Mouse (Mus musculus) midbrain, postnatal 0 days (tissue): ENCODE measurements around the gene Ctcfl. TPM values are rescaled to one million over a fixed set of nuclear protein-coding genes. Genes with fewer than 3 reads are reported as not detected.
"Not testable (repeated sequence)": the region's sequence is repeated elsewhere in the genome, so short reads cannot be mapped to it uniquely, and the experiment has no call there.

Experiments
- ATAC-seq: fragments of 200-750 bp; cut with Nextera tagmentation; 2 replicates; pipeline ENCODE4 v1.8.0; 2017; ENCODE audit warnings: moderate number of reproducible peaks, mild to moderate bottlenecking, moderate TSS enrichment, moderate library complexity; ENCODE audit not compliant: low FRiP score
- DNase-seq: peaks from one replicate; pipeline ENCODE4 v3.0.0-alpha.2; 2015; ENCODE audit warnings: low spot score
- H3K27ac ChIP-seq: fragments of 300-500 bp; sonication (generic); 2 replicates; pipeline ENCODE4 v1.5.1; 2014; ENCODE audit warnings: low read depth, mild to moderate bottlenecking, low read length, mixed read lengths
- H3K27me3 ChIP-seq: fragments of 300-500 bp; sonication (generic); 2 replicates; pipeline ENCODE4 v1.6.1; 2014; ENCODE audit warnings: low read length, control low read depth, mixed read lengths; ENCODE audit not compliant: insufficient read depth
- H3K36me3 ChIP-seq: fragments of 300-500 bp; sonication (generic); 2 replicates; pipeline ENCODE4 v1.6.1; 2014; ENCODE audit warnings: low read length, control low read depth, mixed read lengths; ENCODE audit not compliant: insufficient read depth
- H3K4me1 ChIP-seq: fragments of 300-500 bp; sonication (generic); 2 replicates; pipeline ENCODE4 v1.6.1; 2014; ENCODE audit warnings: mild to moderate bottlenecking, control low read depth, antibody characterized with exemption, low read length, mixed read lengths; ENCODE audit not compliant: insufficient read depth
- H3K4me2 ChIP-seq: fragments of 300-500 bp; sonication (generic); 2 replicates; pipeline ENCODE4 v1.6.1; 2014; ENCODE audit warnings: low read depth, mild to moderate bottlenecking, low read length, mixed read lengths; ENCODE audit not compliant: poor library complexity, severe bottlenecking
- H3K4me3 ChIP-seq: fragments of 300-500 bp; sonication (generic); 2 replicates; pipeline ENCODE4 v1.5.1; 2014; ENCODE audit warnings: low read depth, mild to moderate bottlenecking, low read length, moderate library complexity
- H3K9ac ChIP-seq: fragments of 300-500 bp; sonication (generic); replicated peaks from 2 replicates; pipeline ENCODE4 v1.6.1; 2014; ENCODE audit warnings: mild to moderate bottlenecking, low read length, moderate library complexity, mixed read lengths; ENCODE audit not compliant: poor library complexity, severe bottlenecking
- H3K9me3 ChIP-seq: fragments of 300-500 bp; sonication (generic); 2 replicates; pipeline ENCODE4 v1.6.1; 2016; ENCODE audit warnings: low read length, control low read depth
- CTCF ChIP-seq: IDR thresholded peaks from 2 replicates; pipeline ENCODE4 v1.5.1; 2016; ENCODE audit warnings: antibody characterized with exemption, mild to moderate bottlenecking
- WGBS: fragments of 180-500 bp; shearing (Covaris S2); extraction: QIAGEN DNeasy Blood & Tissue Kit; methylation state at CpG from one replicate; pipeline ENCODE4 v1.1.7; 2014; 5-methylcytosine and 5-hydroxymethylcytosine counted together
- polyA plus RNA-seq: library from polyadenylated mRNA; unstranded; fragments of >200 nt; fragmentation: Nextera tagmentation; extraction: Ambion mirVana; gene quantifications from 2 replicates; pipeline ENCODE4 v1.2.1, GENCODE M21; 2015
- total RNA-seq: library from RNA; depleted of rRNA; stranded (reverse); fragments of >200 nt; gene quantifications from 2 replicates; pipeline ENCODE4 v1.2.3, GENCODE M21; 2014

Gene Ctcfl
- total and polyA plus RNA-seq, 2 experiments from 2014 or later = not detected

GRCm38 (mm10) chr2:173132794-173133300 lies 13.5 kb upstream of the Ctcfl start:
- H3K4me2 ChIP-seq = no peak overlapping the region
- no peaks in the 10 kb centered on the region for H3K36me3 ChIP-seq
- DNase-seq = no peak
- no peak overlapping the region for H3K9ac ChIP-seq
- H3K4me3 ChIP-seq = no peak overlapping the region
- 66% methylated on average over 8 of the region's 8 CpGs for WGBS
- no peaks in the 10 kb centered on the region for H3K9me3 ChIP-seq
- no peaks in the 10 kb centered on the region for H3K4me1 ChIP-seq
- no peak for ATAC-seq
- H3K27ac ChIP-seq = no peak overlapping the region
- no peak for TF ChIP-seq CTCF
- no peaks in the 10 kb centered on the region for H3K27me3 ChIP-seq

- DNase-seq (no peak), ATAC-seq (no peak)
- no peaks in the 10 kb centered on the region for H3K36me3 ChIP-seq
- TF ChIP-seq CTCF = no peak
- no peak overlapping the region for H3K4me2 ChIP-seq
- no peaks in the 10 kb centered on the region for H3K4me1 ChIP-seq
- no peak overlapping the region for H3K27ac ChIP-seq
- WGBS = 72% methylated on average over 13 of the region's 13 CpGs
- no peaks in the 10 kb centered on the region for H3K9me3 ChIP-seq
- no peak overlapping the region for H3K9ac ChIP-seq
- H3K27me3 ChIP-seq = no peaks in the 10 kb centered on the region
- H3K4me3 ChIP-seq = no peak overlapping the region
These were observed 12.9 kb upstream of the Ctcfl start for GRCm38 (mm10) chr2:173132262-173132661.

- WGBS = 85% methylated on average over 2 of the region's 2 CpGs
- H3K9me3 ChIP-seq = no peaks in the 10 kb centered on the region
These were observed 9.8 kb upstream of the Ctcfl start for GRCm38 (mm10) chr2:173129111-173129510.

GRCm38 (mm10) chr2:173126386-173126785 lies 7.1 kb upstream of the Ctcfl start:
- Histone ChIP-seq H3K4me2 (no peak overlapping the region), H3K9me3 (no peaks in the 10 kb centered on the region), H3K27ac (no peak overlapping the region), H3K36me3 (no peaks in the 10 kb centered on the region), H3K4me3 (no peak overlapping the region), H3K4me1 (no peaks in the 10 kb centered on the region), H3K27me3 (no peaks in the 10 kb centered on the region), H3K9ac (no peak overlapping the region)
- DNase-seq = no peak
- no peak for TF ChIP-seq CTCF
- WGBS = 83% methylated on average over 4 of the region's 4 CpGs
- no peak for ATAC-seq

More at GRCm38 (mm10) chr2:173129111-173129510, 9.8 kb upstream of the Ctcfl start:
- ATAC-seq (no peak), DNase-seq (no peak)
- no peak overlapping the region for H3K4me3 ChIP-seq
- no peak overlapping the region for H3K4me2 ChIP-seq
- H3K4me1 ChIP-seq = no peaks in the 10 kb centered on the region
- no peak overlapping the region for H3K27ac ChIP-seq
- no peak overlapping the region for H3K9ac ChIP-seq
- H3K27me3 ChIP-seq = no peaks in the 10 kb centered on the region
- no peak for TF ChIP-seq CTCF
- no peaks in the 10 kb centered on the region for H3K36me3 ChIP-seq

- H3K9me3 ChIP-seq = no peaks in the 10 kb centered on the region
- H3K27ac ChIP-seq = no peak overlapping the region
- DNase-seq = no peak
- no peak for TF ChIP-seq CTCF
- H3K4me3 ChIP-seq = no peak overlapping the region
- no peak overlapping the region for H3K4me2 ChIP-seq
- no peak overlapping the region for H3K9ac ChIP-seq
- H3K4me1 ChIP-seq = no peaks in the 10 kb centered on the region
- 91% methylated on average over 7 of the region's 7 CpGs for WGBS
- no peaks in the 10 kb centered on the region for H3K27me3 ChIP-seq
- H3K36me3 ChIP-seq = no peaks in the 10 kb centered on the region
- no peak for ATAC-seq
These were observed 4.9 kb upstream of the Ctcfl start for GRCm38 (mm10) chr2:173124022-173124735.

- WGBS = 78% methylated on average over 4 of the region's 4 CpGs
- not testable (repeated sequence) for H3K9ac ChIP-seq, H3K27ac ChIP-seq, H3K4me2 ChIP-seq, H3K4me1 ChIP-seq, H3K9me3 ChIP-seq, H3K36me3 ChIP-seq, DNase-seq, H3K4me3 ChIP-seq, ATAC-seq, H3K27me3 ChIP-seq
These were observed 792 bp upstream of the Ctcfl start for GRCm38 (mm10) chr2:173120117-173120516.
